In the genomic region with DNA sequence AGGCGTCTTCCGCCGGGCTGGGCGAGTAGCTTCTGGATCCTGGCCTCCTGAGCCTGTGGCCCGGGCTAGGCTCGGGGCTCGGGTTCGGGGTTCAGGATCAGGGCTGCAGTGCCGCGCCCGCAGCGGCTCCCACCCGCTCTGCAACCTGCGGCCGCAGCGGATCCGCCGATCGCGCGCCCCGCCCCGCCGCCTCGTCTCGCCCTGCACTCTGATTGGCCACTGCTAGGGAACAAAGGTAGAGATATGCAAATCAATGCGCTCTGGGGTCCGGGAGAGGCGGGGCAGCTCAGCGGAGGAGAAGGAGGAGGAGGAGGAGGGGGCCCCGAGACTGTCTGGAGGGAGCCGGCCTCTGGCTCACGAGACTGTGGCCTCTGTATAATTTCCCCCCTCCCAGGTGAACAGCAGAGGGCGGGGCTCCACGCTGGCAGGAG, we compare ENCODE assay signal across 8 mouse cellular contexts. TPM values are rescaled to one million over a fixed set of nuclear protein-coding genes. Genes with fewer than 3 reads are reported as not detected.
A peak's percentile ranks its signal among the peaks of the same experiment; 100 is the strongest.
DNase-seq lines count a peak whose midpoint lies in the region; ATAC-seq and TF ChIP-seq lines count a peak whose summit lies in the region.

Tspan13 (minus strand) TSS at position 153 of the 431 bp plus-strand sequence.

- H3K27me3 ChIP-seq in E14TG2a.4 (ENCODE audit: insufficient read depth, low read length): no peaks in the 10 kb centered on the region
- H3K27me3 ChIP-seq in forebrain, embryonic 15.5 days: no peaks in the 10 kb centered on the region
- H3K27me3 ChIP-seq in liver, embryonic 16.5 days (ENCODE audit: control insufficient read depth, insufficient read depth, low read depth, low read length): no peaks in the 10 kb centered on the region
- no peaks in the 10 kb centered on the region for H3K27me3 ChIP-seq in neural tube, embryonic 12.5 days (replicated peaks)

- TF ChIP-seq CTCF in E14TG2a.4 (conservative IDR thresholded peaks at IDR 0.05; ENCODE audit: low read length): no peak

- under 1% methylated on average over 35 of the region's 35 CpGs for WGBS in forebrain, embryonic 15.5 days
- WGBS in large intestine, adult 2 months: under 1% methylated on average over 35 of the region's 35 CpGs
- WGBS in liver, embryonic 16.5 days (ENCODE audit: insufficient replicate concordance): 0% methylated on average over 32 of the region's 35 CpGs
- WGBS in neural tube, embryonic 12.5 days: under 1% methylated on average over 35 of the region's 35 CpGs

- H3K27ac ChIP-seq in forebrain, embryonic 15.5 days (replicated peaks): peak within 1 kb of the TSS; percentile 93
- no peak within 1 kb of the TSS for H3K27ac ChIP-seq in liver, embryonic 16.5 days (ENCODE audit: low read length)
- peak within 1 kb of the TSS; percentile 76; the same call in 1 of the 2 replicates for H3K27ac ChIP-seq in neural tube, embryonic 12.5 days

- peak within 1 kb of the TSS; percentile 99 for H3K9ac ChIP-seq in forebrain, embryonic 15.5 days (replicated peaks)
- H3K9ac ChIP-seq in liver, embryonic 16.5 days (ENCODE audit: low read depth, low read length): peak within 1 kb of the TSS; percentile 69
- peak within 1 kb of the TSS; percentile 97 for H3K9ac ChIP-seq in neural tube, embryonic 12.5 days

- peak; percentile 91 for DNase-seq in cerebellum, adult 11 months
- peak; percentile 81 to 85 for DNase-seq in heart, postnatal 14 days
- peak; percentile 66 for DNase-seq in large intestine, adult 2 months (ENCODE audit: low read depth, low spot score)
- peak; percentile 80 for DNase-seq in telencephalon, adult 2 months (ENCODE audit: low read depth, low spot score)

- no peaks in the 10 kb centered on the region for H3K36me3 ChIP-seq in E14TG2a.4 (ENCODE audit: insufficient read depth, low read length)
- no peaks in the 10 kb centered on the region for H3K36me3 ChIP-seq in forebrain, embryonic 15.5 days
- no peaks in the 10 kb centered on the region for H3K36me3 ChIP-seq in liver, embryonic 16.5 days (ENCODE audit: control insufficient read depth, insufficient read depth)
- H3K36me3 ChIP-seq in neural tube, embryonic 12.5 days: no peaks in the 10 kb centered on the region

- peak within 1 kb of the TSS; percentile 99 for H3K4me3 ChIP-seq in E14TG2a.4 (replicated peaks; ENCODE audit: low read length)
- peak within 1 kb of the TSS; percentile 97 for H3K4me3 ChIP-seq in forebrain, embryonic 15.5 days
- H3K4me3 ChIP-seq in liver, embryonic 16.5 days (ENCODE audit: low read depth, low read length): peak within 1 kb of the TSS; percentile 77
- peak within 1 kb of the TSS; percentile 97 for H3K4me3 ChIP-seq in neural tube, embryonic 12.5 days

- peak within 1 kb of the TSS; percentile 59 for H3K4me2 ChIP-seq in forebrain, embryonic 15.5 days (replicated peaks)
- peak within 1 kb of the TSS; percentile 94 for H3K4me2 ChIP-seq in liver, embryonic 16.5 days (ENCODE audit: low read depth, low read length)
- peak within 1 kb of the TSS; percentile 64 for H3K4me2 ChIP-seq in neural tube, embryonic 12.5 days (replicated peaks)

- intact Hi-C loops in heart, postnatal 14 days (cut with DNase I): loop anchor here (5.0 to 10.0 kb wide), 3 partner anchors 45 to 518 kb away; no protein-coding TSS in a partner anchor

- ATAC-seq in forebrain, embryonic 15.5 days (replicated peaks): peak; percentile 99
- peak; percentile 94 for ATAC-seq in liver, embryonic 16.5 days (ENCODE audit: low read depth)
- ATAC-seq in neural tube, embryonic 12.5 days (ENCODE audit: low FRiP score, low read depth): peak; percentile 98

- peaks cover 35% of the 10 kb centered on the region for H3K4me1 ChIP-seq in E14TG2a.4 (replicated peaks; ENCODE audit: low read depth, low read length)
- peaks cover 25% of the 10 kb centered on the region for H3K4me1 ChIP-seq in forebrain, embryonic 15.5 days
- peaks cover 10% of the 10 kb centered on the region; the same call in 1 of the 2 replicates for H3K4me1 ChIP-seq in liver, embryonic 16.5 days (ENCODE audit: control insufficient read depth, low read depth, low read length)
- H3K4me1 ChIP-seq in neural tube, embryonic 12.5 days: peaks cover 12% of the 10 kb centered on the region

- no peaks in the 10 kb centered on the region for H3K9me3 ChIP-seq in E14TG2a.4 (ENCODE audit: low read length)
- H3K9me3 ChIP-seq in forebrain, embryonic 15.5 days: no peaks in the 10 kb centered on the region
- H3K9me3 ChIP-seq in liver, embryonic 16.5 days (replicated peaks; ENCODE audit: control insufficient read depth, low read length): no peaks in the 10 kb centered on the region
- no peaks in the 10 kb centered on the region for H3K9me3 ChIP-seq in neural tube, embryonic 12.5 days

RNA-seq across cellular contexts. Expression of gene Tspan13, which starts in this region (rescaled TPM):
- polyA plus RNA-seq in forebrain, embryonic 15.5 days (2015; fragmentation: Nextera tagmentation; extraction: Ambion mirVana): 308 and 312 TPM in 2 replicates
- 10 to 100 TPM; 73.1 TPM for total RNA-seq in heart, postnatal 14 days (2021)
- polyA plus RNA-seq in large intestine, adult 2 months (2012; rRNA removed): 110 and 181 TPM in 2 replicates
- polyA plus RNA-seq in liver, embryonic 16.5 days (2015; fragmentation: Nextera tagmentation; extraction: Ambion mirVana): 16.6 and 16.8 TPM in 2 replicates
- 255 and 277 TPM in 2 replicates for polyA plus RNA-seq in neural tube, embryonic 12.5 days (2016; fragmentation: Nextera tagmentation; extraction: Ambion mirVana)
